Mouse (Mus musculus) spleen, adult 2 months (tissue): ENCODE data around the gene Cmya5. TPM values are rescaled to one million over a fixed set of nuclear protein-coding genes. Genes with fewer than 3 reads are reported as not detected.

Source experiments
- DNase-seq, 2 experiments: peaks; one replicate each; pipeline versions ENCODE4 v3.0.0 to v3.0.0-alpha.2; 2012 to 2021; ENCODE audit warnings: low spot score in 2 of 2, low read depth in 1 of 2
- H3K27ac ChIP-seq: fragments of 200-500 bp; 2 replicates; pipeline ENCODE4 v1.5.1; 2012; ENCODE audit warnings: low read length, inconsistent platforms; ENCODE audit not compliant: insufficient read depth
- H3K27me3 ChIP-seq: fragments of 200-500 bp; 2 replicates; pipeline ENCODE4 v1.6.1; 2012; ENCODE audit warnings: mild to moderate bottlenecking, moderate library complexity, low read length, inconsistent platforms; ENCODE audit not compliant: control insufficient read depth, insufficient read depth
- H3K36me3 ChIP-seq: fragments of 200-500 bp; 2 replicates; pipeline ENCODE4 v1.6.1; 2012; ENCODE audit warnings: mild to moderate bottlenecking, low read length, inconsistent platforms; ENCODE audit not compliant: control insufficient read depth, insufficient read depth
- H3K4me1 ChIP-seq: fragments of 200-500 bp; 2 replicates; pipeline ENCODE4 v1.6.1; 2011; ENCODE audit warnings: inconsistent platforms; ENCODE audit not compliant: control insufficient read depth, insufficient read depth, insufficient read length
- H3K4me3 ChIP-seq: fragments of 200-500 bp; 2 replicates; pipeline ENCODE4 v1.5.1; 2011; ENCODE audit warnings: mild to moderate bottlenecking, inconsistent platforms; ENCODE audit not compliant: insufficient read depth, insufficient read length; ENCODE audit errors: extremely low read depth
- CTCF ChIP-seq: fragments of 200-500 bp; IDR thresholded peaks from 2 replicates; pipeline ENCODE4 v1.5.1; 2011; ENCODE audit warnings: mild to moderate bottlenecking, inconsistent platforms; ENCODE audit not compliant: insufficient read depth, insufficient read length, insufficient replicate concordance; ENCODE audit errors: extremely low read depth
- POLR2A ChIP-seq: fragments of 200-500 bp; IDR thresholded peaks from 2 replicates; pipeline ENCODE4 v1.6.1; 2011; ENCODE audit warnings: low read depth, low read length, inconsistent platforms
- WGBS: fragments of 180-500 bp; shearing (Covaris S2); methylation state at CpG from one replicate; pipeline ENCODE4 v1.1.7; 2018; 5-methylcytosine and 5-hydroxymethylcytosine counted together
- polyA plus RNA-seq: library from polyadenylated mRNA; depleted of rRNA; stranded (reverse); fragments of >200 nt; gene quantifications from 2 replicates; pipeline ENCODE4 v1.2.3, GENCODE M21; 2012; rRNA removed

Cmya5 gene
- polyA plus RNA-seq, 1 experiment: 0.13 TPM

DNA sequence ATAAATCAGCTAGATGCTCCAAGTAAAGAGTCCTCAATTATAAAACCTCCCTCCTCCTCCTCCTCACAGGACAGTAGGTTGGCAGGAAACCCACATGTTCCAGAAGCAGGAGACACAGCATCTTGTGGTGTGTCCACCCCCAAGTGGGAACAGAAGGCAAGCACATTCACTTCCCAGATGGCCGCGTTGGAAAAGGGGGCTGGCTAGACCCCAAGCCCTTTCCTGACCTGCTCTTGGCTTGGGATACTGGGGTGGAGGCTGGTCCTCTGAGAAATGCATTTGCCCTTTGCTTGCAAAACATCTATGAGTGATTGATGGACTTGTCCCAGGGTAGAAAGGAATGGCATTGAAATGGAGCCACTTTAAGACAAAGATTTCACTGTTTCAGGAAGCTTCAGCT lies 142.1 kb downstream of the Cmya5 start:
- Histone ChIP-seq H3K36me3 (no peaks in the 10 kb centered on the region), H3K4me1 (peaks cover 4% of the 10 kb centered on the region; the same call in 1 of the 2 replicates), H3K27me3 (no peaks in the 10 kb centered on the region), H3K27ac (no peak overlapping the region), H3K4me3 (no peak overlapping the region)
- no peak for TF ChIP-seq POLR2A
- DNase-seq: no peak
- 84% methylated on average over 2 of the region's 2 CpGs for WGBS

- TF ChIP-seq CTCF: no peak
- no peak for TF ChIP-seq POLR2A
- no peaks in the 10 kb centered on the region for H3K36me3 ChIP-seq
- no peak overlapping the region for H3K4me3 ChIP-seq
- DNase-seq: no peak
- H3K4me1 ChIP-seq: no peaks in the 10 kb centered on the region
- H3K27me3 ChIP-seq: no peaks in the 10 kb centered on the region
- H3K27ac ChIP-seq: no peak overlapping the region
- WGBS: 86% methylated on average over 12 of the region's 12 CpGs
Measured at GRCm38 (mm10) chr13:93000640-93001351, 143.7 kb downstream of the Cmya5 start.

- no peak overlapping the region for H3K4me3 ChIP-seq
- no peaks in the 10 kb centered on the region for H3K4me1 ChIP-seq
- 89% methylated on average over 9 of the region's 9 CpGs for WGBS
- DNase-seq: no peak
- H3K27me3 ChIP-seq: no peaks in the 10 kb centered on the region
- no peak overlapping the region for H3K27ac ChIP-seq
- TF ChIP-seq CTCF: no peak
- no peak for TF ChIP-seq POLR2A
- no peaks in the 10 kb centered on the region for H3K36me3 ChIP-seq
Measured at GRCm38 (mm10) chr13:92999860-93000259, 144.7 kb downstream of the Cmya5 start.

DNA sequence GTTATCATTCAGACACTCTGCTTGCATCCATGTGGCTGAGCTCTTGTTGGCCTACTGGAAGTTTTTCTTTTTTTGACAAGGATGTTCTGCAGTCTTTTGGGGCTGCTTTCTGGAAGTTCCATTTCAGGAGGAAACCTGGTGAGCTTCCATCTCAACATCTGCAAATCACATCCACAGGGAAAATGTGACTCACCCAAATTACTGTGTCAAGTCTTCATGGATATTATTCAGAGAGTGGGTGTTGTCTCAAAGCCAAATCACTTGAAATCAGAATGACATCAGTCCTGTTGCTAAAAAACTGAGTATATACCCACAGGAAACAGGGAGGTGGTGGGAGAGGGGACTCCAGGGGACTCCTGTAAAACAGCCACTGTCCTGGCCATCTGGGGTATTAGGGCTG lies 149.8 kb downstream of the Cmya5 start:
- no peak for TF ChIP-seq CTCF
- TF ChIP-seq POLR2A: no peak
- Histone ChIP-seq H3K4me1 (no peaks in the 10 kb centered on the region), H3K4me3 (no peak overlapping the region), H3K36me3 (no peaks in the 10 kb centered on the region), H3K27ac (no peak overlapping the region), H3K27me3 (no peaks in the 10 kb centered on the region)
- no peak for DNase-seq

GRCm38 (mm10) chr13:92992823-92993222 lies 151.7 kb downstream of the Cmya5 start:
- WGBS: 90% methylated on average over 5 of the region's 5 CpGs
- Histone ChIP-seq H3K27ac (no peak overlapping the region), H3K27me3 (no peaks in the 10 kb centered on the region), H3K4me1 (no peaks in the 10 kb centered on the region), H3K36me3 (no peaks in the 10 kb centered on the region), H3K4me3 (no peak overlapping the region)
- no peak for DNase-seq
- TF ChIP-seq CTCF (no peak), POLR2A (no peak)

Other genes starting within 250 kb of the Cmya5 start
- 13.1 and 15.7 TPM in 2 replicates for gene Tent2, start 47.7 kb upstream of the Cmya5 start, polyA plus RNA-seq
- 0.86 and 2.0 TPM in 2 replicates for gene Homer1, start 154.9 kb upstream of the Cmya5 start, polyA plus RNA-seq